Mouse (Mus musculus) olfactory bulb, adult 2 months (tissue): ENCODE data around the gene Pptc7.

Experiments used
- CTCF ChIP-seq: fragments of 200-500 bp; IDR thresholded peaks from 2 replicates; pipeline ENCODE4 v1.5.1; 2012; ENCODE audit warnings: low read depth, mild to moderate bottlenecking, low read length, moderate library complexity; ENCODE audit not compliant: insufficient read depth
- POLR2A ChIP-seq: fragments of 200-500 bp; IDR thresholded peaks from 2 replicates; pipeline ENCODE4 v1.6.1; 2012; ENCODE audit warnings: mild to moderate bottlenecking, low read depth, low read length, moderate library complexity; ENCODE audit not compliant: insufficient read depth

DNA sequence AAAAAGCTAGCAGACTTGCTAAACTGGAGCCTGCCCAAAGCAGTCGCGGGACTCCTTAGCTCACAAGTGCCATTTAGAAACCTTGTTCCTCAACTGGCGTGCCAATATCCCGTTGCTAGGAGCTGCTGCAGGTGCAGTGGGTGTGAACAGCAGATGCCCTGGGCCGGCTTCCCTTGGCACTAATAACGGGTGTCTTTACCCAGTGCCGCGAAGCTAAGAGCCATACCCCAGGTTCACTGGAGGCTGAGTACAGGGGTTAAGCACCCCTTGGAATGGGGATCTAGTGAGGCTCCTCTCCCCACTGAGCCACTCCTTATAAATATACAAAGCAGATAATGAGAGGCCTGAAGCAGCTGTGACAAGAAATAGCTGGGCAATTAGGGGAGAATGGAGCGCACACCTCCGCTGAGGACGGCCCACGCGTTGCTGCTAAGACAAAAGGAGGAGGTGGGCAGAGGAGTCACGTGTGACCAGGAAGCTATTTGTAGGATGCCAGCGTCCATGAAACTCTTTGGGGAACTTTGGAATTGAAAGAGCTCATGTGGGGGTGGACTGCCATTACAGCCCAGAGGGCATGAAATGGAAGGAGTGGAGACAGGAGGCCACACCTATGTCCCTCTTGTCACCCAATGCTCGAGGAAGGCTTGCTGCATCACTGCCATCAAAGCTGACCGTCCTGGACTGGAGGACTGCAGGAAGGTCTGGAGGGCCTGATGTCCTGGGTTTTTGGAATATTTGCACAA, 40.2 kb upstream of the Pptc7 start:
- TF ChIP-seq CTCF (no peak), POLR2A (no peak)
